In the genomic region with DNA sequence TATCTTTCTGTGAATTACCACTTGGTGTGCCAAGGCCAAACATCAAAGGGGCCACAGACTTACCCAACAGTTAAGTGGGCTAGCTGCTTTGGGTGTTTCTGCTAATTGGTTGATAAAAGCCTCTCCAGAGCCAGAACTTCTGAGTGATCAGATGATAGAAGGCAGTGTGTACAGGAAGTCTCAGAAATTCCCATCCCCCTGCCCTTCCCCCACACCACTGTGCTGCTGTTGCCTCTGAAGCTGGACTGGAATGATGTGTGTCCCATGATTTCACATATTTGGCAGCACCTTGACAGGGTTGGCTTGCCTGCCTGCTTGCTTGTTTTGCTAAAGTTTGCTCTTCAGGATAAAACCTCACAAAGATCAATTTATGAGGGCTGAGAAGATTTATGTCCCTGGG, we compare ENCODE assay signal across 10 mouse cellular contexts.
A peak's percentile ranks its signal among the peaks of the same experiment; 100 is the strongest.
DNase-seq lines count a peak whose midpoint lies in the region; ATAC-seq and TF ChIP-seq lines count a peak whose summit lies in the region.
"Had no signal": no experiment of that assay in that cellular context is flagged by ENCODE, and none has a peak within 500 bp of the region (broad histone marks: within the 10 kb centered on the region; RNA-seq: fewer than 3 reads in every experiment).

No protein-coding gene starts in this region.

- H3K4me2 ChIP-seq in neural tube, embryonic 15.5 days: no peak overlapping the region

- no peak overlapping the region for H3K4me3 ChIP-seq in left cerebral cortex, adult 2 months
- no peak overlapping the region for H3K4me3 ChIP-seq in neural tube, embryonic 15.5 days (replicated peaks)

- H3K4me1 ChIP-seq in neural tube, embryonic 15.5 days: no peaks in the 10 kb centered on the region

- no peaks in the 10 kb centered on the region for H3K9me3 ChIP-seq in neural tube, embryonic 15.5 days (replicated peaks)

- H3K27ac ChIP-seq in left cerebral cortex, adult 2 months: no peak overlapping the region
- no peak overlapping the region for H3K27ac ChIP-seq in neural tube, embryonic 15.5 days (replicated peaks)
- H3K27ac ChIP-seq: hindbrain, postnatal 0 days had no signal

- H3K9ac ChIP-seq in neural tube, embryonic 15.5 days (replicated peaks): no peak overlapping the region

- H3K36me3 ChIP-seq in neural tube, embryonic 15.5 days: no peaks in the 10 kb centered on the region

- intact Hi-C loops in heart, postnatal 25 days (cut with DNase I): no loop called here
- intact Hi-C loops in left cerebral cortex, adult 2 months (cut with DNase I): no loop called here

- no peaks in the 10 kb centered on the region for H3K27me3 ChIP-seq in neural tube, embryonic 15.5 days (replicated peaks)

- peak; percentile 11 for DNase-seq in kidney, postnatal 10 days
- DNase-seq in kidney, adult 18-20 months: no peak
- peak; percentile 5 for DNase-seq in embryo, embryonic 10 days (ENCODE audit: low spot score)
- DNase-seq in large intestine, adult 2 months (ENCODE audit: low read depth, low spot score): peak; percentile 57
- DNase-seq in retina, postnatal 1 day: peak; percentile 27
- no peak for DNase-seq in heart, postnatal 25 days (ENCODE audit: low spot score)
- DNase-seq in left cerebral cortex, adult 2 months (ENCODE audit: extremely low spot score in 1 of 2, low spot score in 2 of 2): no peak
- DNase-seq: left cerebral cortex, postnatal 4 days had no signal

- no peak for TF ChIP-seq CTCF in left cerebral cortex, adult 2 months (IDR thresholded peaks at IDR 0.05)

- no peak for ATAC-seq in neural tube, embryonic 15.5 days (ENCODE audit: low FRiP score)
- ATAC-seq: hindbrain, postnatal 0 days had no signal

Comparison
In these comparisons a context has a peak if more than half of its experiments do, and no peak if none do; other contexts are left out.
1. DNase-seq: peak in kidney, postnatal 10 days (single experiment), embryo, embryonic 10 days (single experiment), large intestine, adult 2 months (single experiment) and retina, postnatal 1 day (single experiment); none in kidney, adult 18-20 months (single experiment), heart, postnatal 25 days (single experiment) and left cerebral cortex, adult 2 months (0 of 2).